8 mouse cellular contexts compared by ENCODE assay signal in genomic region chr10:121506731-121507583, GRCm38 (mm10). TPM values are rescaled to one million over a fixed set of nuclear protein-coding genes. Genes with fewer than 3 reads are reported as not detected.
A peak's percentile ranks its signal among the peaks of the same experiment; 100 is the strongest.
DNase-seq lines count a peak whose midpoint lies in the region; ATAC-seq and TF ChIP-seq lines count a peak whose summit lies in the region.

No protein-coding gene starts in this region.

- no peak overlapping the region for H3K9ac ChIP-seq in heart, postnatal 0 days (replicated peaks; ENCODE audit: low read depth, low read length)

- H3K27me3 ChIP-seq in E14TG2a.4 (ENCODE audit: insufficient read depth, low read length) = no peaks in the 10 kb centered on the region
- no peaks in the 10 kb centered on the region for H3K27me3 ChIP-seq in heart, postnatal 0 days (ENCODE audit: control insufficient read depth, insufficient read depth, low read length)

- H3K36me3 ChIP-seq in E14TG2a.4 (ENCODE audit: insufficient read depth, low read length) = no peaks in the 10 kb centered on the region
- no peaks in the 10 kb centered on the region for H3K36me3 ChIP-seq in heart, postnatal 0 days (replicated peaks; ENCODE audit: control insufficient read depth, insufficient read depth, low read length)

- H3K4me1 ChIP-seq in E14TG2a.4 (replicated peaks; ENCODE audit: low read depth, low read length) = peaks cover 63% of the 10 kb centered on the region
- peaks cover 19% of the 10 kb centered on the region for H3K4me1 ChIP-seq in heart, postnatal 0 days (ENCODE audit: control insufficient read depth, insufficient read depth)

- no peak for TF ChIP-seq EP300 in heart, postnatal 0 days (IDR thresholded peaks at IDR 0.05; ENCODE audit: low read depth)

- TF ChIP-seq CTCF in E14TG2a.4 (conservative IDR thresholded peaks at IDR 0.05; ENCODE audit: low read length) = no peak
- TF ChIP-seq CTCF in heart, postnatal 0 days (IDR thresholded peaks at IDR 0.05; ENCODE audit: low read depth) = no peak

- ATAC-seq in heart, postnatal 0 days (ENCODE audit: insufficient read depth, low read depth) = no peak

- H3K27ac ChIP-seq in heart, postnatal 0 days (ENCODE audit: low read depth) = peak overlapping the region; percentile 49; the same call in 1 of the 2 replicates

- no peaks in the 10 kb centered on the region for H3K9me3 ChIP-seq in E14TG2a.4 (ENCODE audit: low read length)
- no peaks in the 10 kb centered on the region for H3K9me3 ChIP-seq in heart, postnatal 0 days (replicated peaks; ENCODE audit: control insufficient read depth, low read length)

- DNase-seq in 3134 (ENCODE audit: extremely low read depth, insufficient read length, low spot score) (peak; percentile 20), MN1 (ENCODE audit: low spot score) (no peak)
- peak; percentile 57 for DNase-seq in embryo, embryonic 11.5 days (ENCODE audit: low read depth, low spot score)
- DNase-seq in heart, postnatal 0 days (ENCODE audit: low spot score) = peak; percentile 26
- peak; percentile 79 to 81 for DNase-seq in kidney, postnatal 25 days
- peak; percentile 76 for DNase-seq in lung, postnatal 25 days (ENCODE audit: low spot score)
- peak; percentile 50 for DNase-seq in right cerebral cortex, postnatal 14 days

- WGBS in heart, postnatal 0 days = 60% methylated on average over 29 of the region's 29 CpGs

- H3K4me2 ChIP-seq in heart, postnatal 0 days (ENCODE audit: low read depth, low read length) = no peak overlapping the region

- H3K4me3 ChIP-seq in E14TG2a.4 (replicated peaks; ENCODE audit: low read length) = peak overlapping the region; percentile 56
- no peak overlapping the region for H3K4me3 ChIP-seq in heart, postnatal 0 days (ENCODE audit: low read depth, low read length)

RNA-seq across cellular contexts. Expression of gene Rassf3, which starts 30.8 kb away (rescaled TPM):
- total RNA-seq in heart, postnatal 0 days (2014; rRNA removed; ENCODE audit: low replicate concordance) = 27.9 and 32.3 TPM in 2 replicates
- 22.0 and 23.4 TPM in 2 replicates for polyA plus RNA-seq in heart, postnatal 0 days (2015; fragmentation: Nextera tagmentation; extraction: Ambion mirVana)
